Mouse (Mus musculus) myocyte (in vitro differentiated cells): Measurements from ENCODE around the gene Hectd4.

Source experiments
- CEBPB ChIP-seq: IDR thresholded peaks from 2 replicates; pipeline ENCODE4 v1.6.1; 2011; ENCODE audit warnings: mild to moderate bottlenecking, moderate library complexity; ENCODE audit not compliant: poor library complexity, insufficient read depth, severe bottlenecking
- E2F4 ChIP-seq: IDR thresholded peaks from one replicate; pipeline ENCODE4 v1.6.1; 2011; ENCODE audit warnings: mild to moderate bottlenecking, control low read depth, moderate library complexity; ENCODE audit not compliant: insufficient read depth
- MAX ChIP-seq: IDR thresholded peaks from one replicate; pipeline ENCODE4 v1.6.1; 2011; ENCODE audit warnings: low read depth, mild to moderate bottlenecking, control low read depth
- MYOG ChIP-seq, 3 experiments: IDR thresholded peaks; one replicate each; pipeline ENCODE4 v1.6.1; 2011; ENCODE audit warnings: control low read depth in 2 of 3, low read depth in 2 of 3, mild to moderate bottlenecking in 2 of 3; ENCODE audit not compliant: insufficient read length in 2 of 3, control insufficient read depth in 1 of 3, insufficient read depth in 1 of 3
- POLR2A ChIP-seq: IDR thresholded peaks from one replicate; pipeline ENCODE4 v1.6.1; 2011; ENCODE audit warnings: low read depth, mild to moderate bottlenecking, control low read depth, moderate library complexity; ENCODE audit not compliant: insufficient read length
- POLR2AphosphoS2 ChIP-seq: IDR thresholded peaks from one replicate; pipeline ENCODE4 v1.6.1; 2011; ENCODE audit warnings: low read depth, control low read depth; ENCODE audit not compliant: insufficient read length
- REST ChIP-seq: IDR thresholded peaks from one replicate; pipeline ENCODE4 v1.6.1; 2011; ENCODE audit warnings: mild to moderate bottlenecking, control low read depth, moderate library complexity; ENCODE audit not compliant: insufficient read depth, insufficient read length
- TCF12 ChIP-seq: IDR thresholded peaks from one replicate; pipeline ENCODE4 v1.6.1; 2011; ENCODE audit warnings: mild to moderate bottlenecking, control low read depth; ENCODE audit not compliant: poor library complexity, insufficient read depth, severe bottlenecking
- TCF3 ChIP-seq: IDR thresholded peaks from one replicate; pipeline ENCODE4 v1.6.1; 2011; ENCODE audit warnings: low read depth, control low read depth; ENCODE audit not compliant: insufficient read length
- USF1 ChIP-seq: IDR thresholded peaks from one replicate; pipeline ENCODE4 v1.6.1; 2011; ENCODE audit warnings: low read depth, mild to moderate bottlenecking, control low read depth, moderate library complexity

DNA sequence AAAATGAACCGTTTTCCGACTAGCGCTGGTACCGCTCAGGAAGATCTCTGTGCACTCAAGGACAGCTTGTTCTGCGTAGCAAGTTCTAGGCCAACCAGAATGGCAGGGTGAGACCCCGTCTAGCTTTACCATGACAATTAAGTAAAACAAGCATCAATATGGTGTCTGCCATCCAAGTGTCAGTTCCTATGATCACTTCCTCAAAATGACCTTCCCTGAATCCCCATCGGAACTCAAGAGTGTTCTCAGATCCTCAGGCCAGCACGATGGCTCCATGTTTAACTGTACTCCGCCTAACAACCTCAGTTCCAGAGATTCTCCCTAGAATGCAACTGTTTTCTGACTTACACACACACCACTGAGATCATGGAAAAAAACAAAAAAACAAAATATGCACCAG is 31.8 kb upstream of the Hectd4 start:
- TF ChIP-seq POLR2A (no peak), USF1 (no peak), MAX (no peak), CEBPB (no peak), MYOG (IDR thresholded peaks at IDR 0.05; ENCODE audit: control insufficient read depth in 1 of 3, insufficient read depth in 1 of 3, insufficient read length in 2 of 3, low read depth in 2 of 3) (no peak), E2F4 (no peak), REST (no peak), TCF3 (no peak), POLR2AphosphoS2 (no peak), TCF12 (no peak)
